Mouse (Mus musculus) embryonic facial prominence, embryonic 15.5 days (tissue): ENCODE measurements around the gene Rfc5. TPM values are rescaled to one million over a fixed set of nuclear protein-coding genes. Genes with fewer than 3 reads are reported as not detected.
"Not testable (repeated sequence)": the region's sequence is repeated elsewhere in the genome, so short reads cannot be mapped to it uniquely, and the experiment has no call there.

Source experiments
- ATAC-seq: fragments of 200-750 bp; cut with Nextera tagmentation; 2 replicates; pipeline ENCODE4 v1.8.0; 2017; ENCODE audit warnings: low read depth, moderate TSS enrichment; ENCODE audit not compliant: insufficient number of reproducible peaks, low FRiP score, low TSS enrichment
- H3K27ac ChIP-seq: fragments of 300-500 bp; sonication (generic); replicated peaks from 2 replicates; pipeline ENCODE4 v1.5.1; 2015; ENCODE audit warnings: mild to moderate bottlenecking, inconsistent platforms
- H3K27me3 ChIP-seq: fragments of 300-500 bp; sonication (generic); 2 replicates; pipeline ENCODE4 v1.6.1; 2015; ENCODE audit warnings: inconsistent platforms
- H3K36me3 ChIP-seq: fragments of 300-500 bp; sonication (generic); 2 replicates; pipeline ENCODE4 v1.6.1; 2015; ENCODE audit warnings: mild to moderate bottlenecking, inconsistent platforms
- H3K4me1 ChIP-seq: fragments of 300-500 bp; sonication (generic); 2 replicates; pipeline ENCODE4 v1.6.1; 2015; ENCODE audit warnings: inconsistent platforms
- H3K4me2 ChIP-seq: fragments of 300-500 bp; sonication (generic); replicated peaks from 2 replicates; pipeline ENCODE4 v1.6.1; 2015; ENCODE audit warnings: mild to moderate bottlenecking, inconsistent platforms
- H3K4me3 ChIP-seq: fragments of 300-500 bp; sonication (generic); replicated peaks from 2 replicates; pipeline ENCODE4 v1.5.1; 2015; ENCODE audit warnings: mild to moderate bottlenecking, inconsistent platforms
- H3K9ac ChIP-seq: fragments of 300-500 bp; sonication (generic); 2 replicates; pipeline ENCODE4 v1.6.1; 2015; ENCODE audit warnings: inconsistent platforms
- H3K9me3 ChIP-seq: fragments of 300-500 bp; sonication (generic); replicated peaks from 2 replicates; pipeline ENCODE4 v1.6.1; 2016; ENCODE audit warnings: inconsistent platforms
- WGBS: fragments of 180-500 bp; shearing (Covaris S2); methylation state at CpG from one replicate; pipeline ENCODE4 v1.1.7; 2015; 5-methylcytosine and 5-hydroxymethylcytosine counted together
- polyA plus RNA-seq: library from polyadenylated mRNA; unstranded; fragments of >200 nt; fragmentation: Nextera tagmentation; extraction: Ambion mirVana; gene quantifications from 2 replicates; pipeline ENCODE4 v1.2.1, GENCODE M21; 2015

Gene Rfc5
- polyA plus RNA-seq, 1 experiment from 2014 or later: 83.6 TPM

DNA sequence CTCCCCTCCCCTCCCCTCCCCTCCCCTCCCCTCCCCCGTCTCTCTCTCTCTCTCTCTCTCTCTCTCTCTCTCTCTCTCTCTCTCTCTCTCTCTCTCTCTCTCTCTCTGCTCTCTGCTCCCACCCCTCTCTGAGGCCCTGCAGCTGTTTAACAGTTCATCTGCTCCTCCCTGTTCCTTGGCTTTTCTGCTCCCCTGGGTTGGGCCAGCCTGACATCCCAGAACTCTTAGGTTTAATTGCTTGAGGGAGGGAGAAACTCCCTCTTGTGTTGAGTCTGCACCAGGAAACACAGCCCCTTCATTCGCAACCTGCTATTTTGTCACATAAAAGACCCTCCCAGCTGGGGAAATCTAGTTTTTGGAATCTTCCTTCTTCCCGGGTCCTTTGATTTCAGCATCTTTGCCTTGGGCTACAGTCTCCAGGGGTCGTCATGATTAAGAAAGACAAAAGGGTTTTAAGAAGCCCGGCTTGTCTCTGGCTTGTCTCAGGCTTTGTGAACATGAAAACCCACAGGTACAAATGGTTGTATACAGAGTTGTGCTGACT, 9.2 kb upstream of the Rfc5 start:
- 13% methylated on average over 5 of the region's 5 CpGs for WGBS
- Histone ChIP-seq H3K9me3 (no peaks in the 10 kb centered on the region), H3K36me3 (no peaks in the 10 kb centered on the region), H3K4me2 (no peak overlapping the region), H3K4me3 (no peak overlapping the region), H3K27ac (no peak overlapping the region), H3K27me3 (no peaks in the 10 kb centered on the region), H3K9ac (no peak overlapping the region), H3K4me1 (no peaks in the 10 kb centered on the region)
- no peak for ATAC-seq

DNA sequence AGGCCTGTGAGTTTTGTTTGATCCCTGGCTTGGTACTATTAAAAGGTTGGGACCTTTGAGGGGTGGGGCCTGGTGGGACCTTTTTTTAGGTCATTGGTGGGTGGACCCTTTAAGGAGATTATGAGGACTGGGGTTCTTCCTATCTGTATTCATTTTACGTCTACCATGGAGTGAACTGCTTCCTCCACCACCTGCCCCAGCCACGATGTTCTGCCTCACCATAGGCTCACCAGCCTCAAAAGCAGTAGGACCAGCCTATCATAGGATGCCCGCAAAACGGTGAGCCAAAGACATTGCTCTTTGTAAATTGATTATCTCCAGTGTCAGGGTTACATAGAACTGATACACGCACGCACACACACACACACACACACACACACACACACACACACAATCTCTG, 8.5 kb upstream of the Rfc5 start:
- no peaks in the 10 kb centered on the region for H3K27me3 ChIP-seq
- no peak overlapping the region for H3K27ac ChIP-seq
- no peaks in the 10 kb centered on the region for H3K4me1 ChIP-seq
- no peak overlapping the region for H3K4me2 ChIP-seq
- H3K4me3 ChIP-seq: no peak overlapping the region
- no peak for ATAC-seq
- no peaks in the 10 kb centered on the region for H3K9me3 ChIP-seq
- H3K36me3 ChIP-seq: no peaks in the 10 kb centered on the region
- 84% methylated on average over 6 of the region's 6 CpGs for WGBS
- no peak overlapping the region for H3K9ac ChIP-seq

DNA sequence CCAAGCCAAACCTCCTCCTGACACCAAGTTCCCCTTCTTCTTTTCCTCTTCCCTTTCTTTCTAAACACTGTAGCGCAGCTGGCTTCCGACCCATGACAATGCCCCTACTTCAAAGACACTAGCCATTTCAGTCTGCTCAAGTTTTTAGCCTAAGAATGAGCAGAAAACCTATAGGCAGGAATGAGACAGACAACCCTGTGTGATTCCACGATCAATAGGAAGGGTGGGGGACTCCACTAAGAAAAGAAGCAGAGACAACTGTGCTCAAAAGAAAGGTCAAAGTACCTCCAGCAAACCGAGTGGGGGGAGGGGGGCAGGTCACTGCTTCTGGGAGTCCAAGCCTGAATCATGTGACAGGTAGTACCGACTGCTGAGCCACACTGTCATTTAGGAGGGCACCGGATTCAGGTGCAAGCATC, 7.8 kb upstream of the Rfc5 start:
- Histone ChIP-seq H3K9ac (no peak overlapping the region), H3K27ac (no peak overlapping the region), H3K27me3 (no peaks in the 10 kb centered on the region), H3K4me2 (no peak overlapping the region), H3K4me3 (no peak overlapping the region), H3K9me3 (no peaks in the 10 kb centered on the region), H3K4me1 (no peaks in the 10 kb centered on the region), H3K36me3 (no peaks in the 10 kb centered on the region)
- WGBS: 68% methylated on average over 6 of the region's 6 CpGs
- no peak for ATAC-seq

DNA sequence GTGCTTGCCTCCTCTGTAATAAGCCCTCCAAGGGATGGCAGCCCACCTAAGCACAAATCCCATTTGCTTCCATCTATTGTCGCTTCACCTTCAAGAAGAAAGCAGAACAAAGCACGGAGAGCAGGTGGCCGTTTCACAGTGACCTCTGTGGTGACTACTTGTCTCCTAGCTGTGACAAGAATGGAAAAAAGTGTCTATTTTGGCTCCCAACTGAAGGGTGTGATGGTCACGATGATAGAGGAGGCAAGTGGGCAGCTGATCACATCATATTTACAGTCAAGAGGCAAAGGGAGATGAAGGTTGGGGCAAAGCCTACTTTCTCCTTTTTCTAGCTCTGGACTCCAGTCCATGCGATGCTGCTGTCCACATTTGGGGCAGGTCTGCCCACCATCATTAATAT, 7.0 kb upstream of the Rfc5 start:
- ATAC-seq: no peak
- 89% methylated on average over 5 of the region's 5 CpGs for WGBS
- Histone ChIP-seq H3K9ac (no peak overlapping the region), H3K27ac (no peak overlapping the region), H3K27me3 (no peaks in the 10 kb centered on the region), H3K9me3 (no peaks in the 10 kb centered on the region), H3K4me2 (no peak overlapping the region), H3K36me3 (no peaks in the 10 kb centered on the region), H3K4me1 (no peaks in the 10 kb centered on the region), H3K4me3 (no peak overlapping the region)

DNA sequence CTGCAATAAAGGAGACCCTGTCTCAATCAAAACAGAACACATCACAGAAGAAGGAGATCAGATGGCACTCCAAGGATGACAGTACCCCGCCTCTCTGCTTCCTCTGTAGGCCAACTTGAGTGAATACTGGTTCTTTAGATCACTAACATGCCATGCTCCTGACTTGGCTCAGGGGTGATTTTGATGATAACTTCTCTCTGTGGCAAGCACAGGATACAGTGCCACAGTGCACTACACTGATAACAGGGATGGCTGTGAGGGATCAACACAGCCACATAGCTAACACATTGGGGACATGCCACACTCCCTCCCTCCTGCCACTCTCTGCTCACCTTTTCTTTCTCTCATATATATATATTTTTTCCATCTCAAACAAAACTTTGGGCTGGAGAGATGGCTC, 2.0 kb upstream of the Rfc5 start:
- Histone ChIP-seq H3K4me1 (peaks cover 17% of the 10 kb centered on the region), H3K27ac (no peak overlapping the region), H3K4me3 (no peak overlapping the region), H3K27me3 (no peaks in the 10 kb centered on the region), H3K9ac (no peak overlapping the region), H3K36me3 (peaks cover 5% of the 10 kb centered on the region; the same call in 1 of the 2 replicates), H3K4me2 (no peak overlapping the region), H3K9me3 (no peaks in the 10 kb centered on the region)
- ATAC-seq: no peak
- 86% methylated on average over 1 of the region's 1 CpGs for WGBS

DNA sequence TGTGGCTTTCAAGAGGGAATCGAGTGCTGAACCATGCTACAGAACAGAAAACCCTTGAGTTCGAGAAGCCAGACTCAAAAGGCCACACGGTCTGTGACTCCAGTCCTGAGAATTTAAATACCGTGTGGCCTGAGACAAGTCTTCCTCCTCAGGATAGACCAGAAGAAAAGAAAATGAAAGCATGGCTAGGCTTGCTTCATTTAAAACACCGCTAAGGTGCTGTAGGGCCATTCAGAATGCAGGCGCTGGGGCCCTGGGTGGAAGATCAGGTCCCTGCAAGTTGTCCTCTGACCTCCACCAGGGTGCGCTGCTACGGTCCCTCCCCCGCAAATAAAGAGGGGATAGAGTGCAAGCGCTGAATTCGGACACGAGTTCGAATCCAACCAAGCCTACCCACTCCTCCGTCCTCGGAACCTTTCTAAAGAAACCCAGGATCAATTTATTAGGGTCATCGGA, 523 bp downstream of the Rfc5 start:
- peak overlapping the region; percentile 91 for H3K4me3 ChIP-seq
- peaks cover 29% of the 10 kb centered on the region for H3K36me3 ChIP-seq
- H3K4me2 ChIP-seq: peak overlapping the region; percentile 76
- H3K9ac ChIP-seq: peak overlapping the region; percentile 89
- H3K27ac ChIP-seq: peak overlapping the region; percentile 44; the same call in 1 of the 2 replicates
- 8% methylated on average over 16 of the region's 16 CpGs for WGBS
- H3K4me1 ChIP-seq: peaks cover 17% of the 10 kb centered on the region
- H3K27me3 ChIP-seq: no peaks in the 10 kb centered on the region
- ATAC-seq: peak; percentile 21; the same call in 1 of the 2 replicates
- no peaks in the 10 kb centered on the region for H3K9me3 ChIP-seq

DNA sequence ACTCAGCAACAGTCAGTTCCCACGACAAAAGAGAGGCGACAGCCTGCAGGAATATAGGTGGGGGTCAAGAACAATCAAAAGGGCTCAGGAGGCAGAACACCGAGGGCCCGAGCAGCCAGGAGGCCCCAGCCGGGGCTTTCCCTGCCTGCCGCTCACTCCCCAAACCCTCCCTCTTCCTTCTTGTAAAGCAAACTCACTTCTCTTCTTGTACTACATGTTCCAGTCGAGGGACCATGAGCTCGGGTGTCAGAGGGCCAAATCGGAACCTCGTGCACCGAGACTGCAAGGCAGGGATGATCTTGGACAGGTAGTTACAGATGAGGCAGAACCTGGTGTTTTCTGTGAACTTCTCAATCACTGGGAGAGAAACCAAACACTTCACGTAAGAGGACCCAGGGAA, 5.6 kb downstream of the Rfc5 start:
- peaks cover 65% of the 10 kb centered on the region for H3K36me3 ChIP-seq
- no peaks in the 10 kb centered on the region for H3K27me3 ChIP-seq
- H3K27ac ChIP-seq: no peak overlapping the region
- ATAC-seq: no peak
- WGBS: 74% methylated on average over 12 of the region's 12 CpGs
- no peak overlapping the region for H3K4me2 ChIP-seq
- H3K4me1 ChIP-seq: peaks cover 10% of the 10 kb centered on the region
- no peaks in the 10 kb centered on the region for H3K9me3 ChIP-seq
- no peak overlapping the region for H3K9ac ChIP-seq
- no peak overlapping the region for H3K4me3 ChIP-seq

DNA sequence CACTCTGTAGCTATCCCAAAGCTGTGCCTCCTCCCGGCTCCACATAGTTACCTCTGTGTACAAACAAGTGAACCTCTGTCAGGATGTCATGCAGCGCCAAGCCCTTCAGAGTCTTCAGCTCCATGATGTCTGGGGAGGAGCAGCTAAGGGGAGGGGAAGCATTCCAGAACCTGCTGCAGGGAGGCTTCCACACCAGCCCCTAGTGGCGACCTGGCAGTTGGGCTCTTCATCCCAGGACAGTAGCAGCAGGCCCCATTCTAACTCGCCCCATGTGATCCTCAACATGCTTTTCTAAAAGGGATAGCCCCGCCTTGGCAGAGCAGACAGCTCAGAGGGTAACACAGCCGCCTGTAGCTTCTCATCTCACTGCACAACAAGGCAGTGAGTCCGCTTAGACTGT, 7.1 kb downstream of the Rfc5 start:
- no peaks in the 10 kb centered on the region for H3K4me1 ChIP-seq
- ATAC-seq: no peak; the same call in 1 of the 2 replicates
- no peak overlapping the region for H3K4me2 ChIP-seq
- no peak overlapping the region for H3K4me3 ChIP-seq
- H3K27ac ChIP-seq: no peak overlapping the region
- 80% methylated on average over 7 of the region's 7 CpGs for WGBS
- no peaks in the 10 kb centered on the region for H3K9me3 ChIP-seq
- no peak overlapping the region for H3K9ac ChIP-seq
- H3K36me3 ChIP-seq: peaks cover 77% of the 10 kb centered on the region
- H3K27me3 ChIP-seq: no peaks in the 10 kb centered on the region

DNA sequence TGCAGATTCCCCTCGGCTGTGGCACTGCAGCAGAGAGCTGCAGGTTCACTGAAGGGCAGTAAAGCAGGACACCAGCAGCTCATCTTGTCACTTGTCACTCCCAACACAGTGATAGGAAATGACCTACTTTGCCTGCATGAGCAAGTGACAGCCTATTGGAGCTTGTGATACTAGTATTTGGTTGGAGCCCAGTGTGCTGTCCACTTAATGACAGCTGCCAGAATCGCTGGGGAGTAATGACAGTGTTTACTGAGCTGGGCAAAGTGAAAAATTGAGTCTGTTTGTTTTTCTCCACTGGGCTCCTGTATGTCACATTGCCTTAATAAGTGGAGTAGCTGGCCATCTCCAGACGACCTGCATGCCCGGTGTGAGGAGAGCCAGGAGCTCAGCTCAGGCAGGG, 8.6 kb downstream of the Rfc5 start:
- no peaks in the 10 kb centered on the region for H3K4me1 ChIP-seq
- H3K9me3 ChIP-seq: no peaks in the 10 kb centered on the region
- no peak overlapping the region for H3K9ac ChIP-seq
- no peak overlapping the region for H3K4me2 ChIP-seq
- no peak overlapping the region for H3K27ac ChIP-seq
- no peak overlapping the region for H3K4me3 ChIP-seq
- H3K27me3 ChIP-seq: no peaks in the 10 kb centered on the region
- WGBS: 77% methylated on average over 4 of the region's 4 CpGs
- H3K36me3 ChIP-seq: peaks cover 82% of the 10 kb centered on the region
- ATAC-seq: no peak

DNA sequence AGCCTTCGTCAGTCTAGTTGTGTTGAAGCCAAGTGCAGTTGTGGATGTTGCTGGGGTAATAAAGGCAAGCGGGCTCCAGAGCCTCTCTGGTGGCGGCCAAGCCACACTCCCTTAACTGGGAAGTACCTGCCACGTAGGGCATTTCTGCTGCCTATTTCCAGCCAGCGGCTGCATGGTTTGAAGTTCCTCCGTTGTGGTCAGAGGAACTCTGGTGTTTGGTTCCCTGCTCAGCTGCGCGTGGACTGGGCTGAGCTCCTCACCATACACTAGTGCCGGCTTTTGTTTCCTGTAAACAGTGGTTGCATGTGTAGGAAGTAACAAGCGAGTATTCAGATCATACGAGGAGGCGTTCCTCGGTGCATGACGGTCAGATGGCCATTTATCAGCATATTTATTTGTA, 11.1 kb downstream of the Rfc5 start:
- not testable (repeated sequence) for H3K9ac ChIP-seq, H3K9me3 ChIP-seq, H3K27ac ChIP-seq, ATAC-seq, H3K4me2 ChIP-seq, H3K27me3 ChIP-seq, H3K4me3 ChIP-seq, H3K4me1 ChIP-seq
- WGBS: 91% methylated on average over 14 of the region's 14 CpGs
- H3K36me3 ChIP-seq: peaks cover 83% of the 10 kb centered on the region

DNA sequence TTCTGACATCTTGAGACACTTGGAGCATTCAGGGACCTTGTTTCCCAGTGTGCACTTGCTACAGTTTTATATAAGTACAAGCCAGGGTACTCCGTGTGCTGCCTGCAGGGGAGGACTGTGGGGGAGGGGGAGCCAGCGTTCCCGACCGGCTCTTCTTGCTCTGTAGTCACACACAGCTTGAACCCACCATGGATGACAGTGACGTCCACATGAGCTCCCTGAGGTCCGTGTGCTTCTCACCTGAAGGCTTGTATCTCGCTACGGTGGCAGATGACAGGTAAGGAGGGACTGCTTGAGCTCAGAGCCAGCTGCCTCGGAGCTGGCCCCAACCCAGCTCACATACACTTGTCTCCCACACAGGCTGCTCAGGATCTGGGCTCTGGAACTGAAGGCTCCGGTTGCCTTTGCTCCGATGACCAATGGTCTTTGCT, 12.5 kb downstream of the Rfc5 start:
- no peaks in the 10 kb centered on the region for H3K9me3 ChIP-seq
- no peak overlapping the region for H3K9ac ChIP-seq
- H3K4me1 ChIP-seq: no peaks in the 10 kb centered on the region
- no peaks in the 10 kb centered on the region for H3K27me3 ChIP-seq
- H3K27ac ChIP-seq: no peak overlapping the region
- no peak overlapping the region for H3K4me2 ChIP-seq
- H3K4me3 ChIP-seq: no peak overlapping the region
- whole genome bisulfite sequencing: 65% methylated on average over 11 of the region's 11 CpGs
- no peak for ATAC-seq
- peaks cover 85% of the 10 kb centered on the region for H3K36me3 ChIP-seq

DNA sequence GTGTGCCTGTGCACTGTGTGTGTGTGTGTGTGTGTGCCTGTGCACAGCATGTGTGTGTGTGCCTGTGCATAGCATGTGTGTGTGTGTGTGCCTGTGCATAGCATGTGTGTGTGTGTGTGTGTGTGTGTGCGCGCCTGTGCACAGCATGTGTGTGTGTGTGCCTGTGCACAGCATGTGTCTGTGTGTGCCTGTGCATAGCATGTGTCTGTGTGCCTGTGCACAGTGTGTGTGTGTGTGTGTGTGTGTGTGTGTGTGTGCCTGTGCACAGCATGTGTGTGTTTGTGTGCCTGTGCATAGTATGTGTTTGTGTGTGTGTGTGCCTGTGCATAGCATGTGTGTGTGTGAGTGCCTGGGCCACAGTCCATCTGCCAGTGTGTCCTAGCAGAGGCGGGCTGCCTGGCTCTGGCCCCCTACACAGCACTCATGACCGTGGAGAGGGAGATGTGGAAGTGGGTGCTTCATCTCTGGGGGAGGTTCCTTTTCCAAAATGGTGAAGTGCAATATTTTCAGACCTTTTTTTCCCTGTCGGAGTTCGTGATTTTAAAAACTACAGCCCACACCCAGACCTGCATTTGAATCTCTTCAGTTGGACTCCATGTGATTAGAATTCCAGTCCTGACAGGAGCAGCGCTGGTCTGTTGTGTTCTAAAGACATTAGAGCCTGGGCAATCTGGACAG, 14.3 kb downstream of the Rfc5 start:
- no peaks in the 10 kb centered on the region for H3K4me1 ChIP-seq
- H3K27me3 ChIP-seq: no peaks in the 10 kb centered on the region
- H3K4me2 ChIP-seq: no peak overlapping the region
- no peak overlapping the region for H3K4me3 ChIP-seq
- WGBS: 87% methylated on average over 7 of the region's 7 CpGs
- peaks cover 90% of the 10 kb centered on the region for H3K36me3 ChIP-seq
- H3K9ac ChIP-seq: no peak overlapping the region
- no peaks in the 10 kb centered on the region for H3K9me3 ChIP-seq
- ATAC-seq: no peak
- H3K27ac ChIP-seq: no peak overlapping the region
